Mouse (Mus musculus) cerebral cortex, adult 2 months (tissue): Measurements from ENCODE around the gene Sh3kbp1.

ENCODE experiments used
- WGBS: fragments of 180-500 bp; shearing (Covaris S2); methylation state at CpG from one replicate; pipeline ENCODE4 v1.1.7; 2018; 5-methylcytosine and 5-hydroxymethylcytosine counted together

The Sh3kbp1 gene

GRCm38 (mm10) chrX:159924759-159925158, 297.7 kb downstream of the Sh3kbp1 start:
- WGBS: 95% methylated on average over 6 of the region's 6 CpGs

- WGBS: 88% methylated on average over 5 of the region's 5 CpGs
These were observed 301.1 kb downstream of the Sh3kbp1 start for GRCm38 (mm10) chrX:159928165-159928564.

DNA sequence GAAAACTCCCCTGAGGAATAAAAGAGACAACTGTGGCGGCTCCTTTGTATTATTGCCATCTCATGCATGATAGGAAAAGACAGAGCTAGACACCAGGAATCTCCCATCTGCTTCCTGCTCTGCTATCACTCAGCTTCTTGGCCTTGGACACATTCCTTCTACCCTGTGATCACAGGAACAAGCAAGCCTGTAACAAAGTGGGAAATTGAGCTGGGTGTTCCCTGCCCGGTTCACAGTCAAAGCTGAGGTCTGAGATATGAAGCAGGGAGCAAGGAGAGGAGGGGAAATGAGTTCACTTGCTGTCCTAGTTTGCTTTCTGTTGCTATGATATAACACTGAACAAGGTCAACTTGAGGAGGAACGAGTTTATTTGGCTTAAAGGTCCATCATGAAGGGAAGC, 301.8 kb downstream of the Sh3kbp1 start:
- WGBS: 69% methylated on average over 3 of the region's 3 CpGs

GRCm38 (mm10) chrX:159932027-159932426, 305.0 kb downstream of the Sh3kbp1 start:
- WGBS: 38% methylated on average over 1 of the region's 1 CpGs

DNA sequence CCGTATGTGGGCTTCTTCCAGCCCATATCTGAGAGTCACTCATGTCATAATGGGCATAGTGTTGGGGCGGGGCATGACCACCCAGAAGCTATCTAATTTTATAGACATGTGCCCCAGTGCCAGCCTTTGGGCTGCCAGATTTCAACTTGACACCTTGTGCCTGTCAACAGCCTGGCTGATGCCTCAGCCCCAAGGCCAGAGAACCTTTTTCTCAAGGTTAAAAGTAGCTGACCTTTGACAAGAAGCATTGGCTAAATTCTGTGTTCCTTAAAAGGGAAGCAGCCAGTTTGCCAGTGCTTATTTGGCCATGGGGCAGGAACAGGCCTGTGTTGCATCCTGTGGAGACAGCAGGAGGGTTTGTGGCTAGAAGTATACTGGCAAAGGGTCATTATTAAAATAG, 315.5 kb downstream of the Sh3kbp1 start:
- WGBS: 89% methylated on average over 2 of the region's 2 CpGs

- WGBS: 100% methylated on average over 1 of the region's 1 CpGs
These were observed 316.5 kb downstream of the Sh3kbp1 start for GRCm38 (mm10) chrX:159943586-159943985.

DNA sequence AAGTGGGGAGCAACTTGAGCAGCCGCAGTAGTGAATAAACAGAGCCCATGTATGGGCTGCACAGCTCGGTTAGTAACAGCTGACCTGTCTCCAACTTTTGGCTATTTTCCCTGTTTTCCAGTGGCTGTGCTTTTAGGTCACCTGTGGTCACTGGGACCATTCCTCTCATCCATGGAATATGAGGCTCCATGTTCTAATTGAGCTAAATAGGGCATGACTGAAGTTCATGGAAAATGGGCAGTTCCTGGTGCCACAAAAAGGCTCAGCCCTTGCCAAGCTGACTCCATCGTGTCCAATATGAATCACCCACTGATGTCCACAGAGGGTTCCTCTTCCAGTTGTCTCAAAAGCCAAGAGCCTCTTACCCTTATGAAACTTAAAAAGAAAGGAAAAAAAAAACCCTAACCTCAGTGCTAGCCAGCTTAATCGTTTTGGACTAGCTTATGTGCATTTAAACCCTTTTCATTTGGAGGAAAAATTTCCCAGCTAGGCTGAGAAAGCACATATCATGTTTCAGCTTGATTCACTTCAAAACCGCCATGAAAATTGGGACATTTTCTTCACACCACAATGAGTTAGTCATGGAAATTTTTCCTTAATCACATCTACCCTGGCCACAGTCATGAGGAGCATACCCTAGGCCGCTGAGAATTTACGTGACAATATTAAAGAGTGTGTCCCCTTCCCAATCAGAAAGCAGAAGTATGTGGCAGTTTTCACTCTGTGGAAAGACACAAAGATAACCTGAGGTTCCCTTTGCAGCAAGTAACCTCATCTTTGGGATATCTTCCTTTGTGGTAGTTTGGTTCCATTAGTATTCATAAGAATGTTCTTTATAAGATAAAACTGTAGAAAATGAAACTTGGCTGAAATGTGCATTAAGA, 326.7 kb downstream of the Sh3kbp1 start:
- WGBS: 68% methylated on average over 7 of the region's 7 CpGs

DNA sequence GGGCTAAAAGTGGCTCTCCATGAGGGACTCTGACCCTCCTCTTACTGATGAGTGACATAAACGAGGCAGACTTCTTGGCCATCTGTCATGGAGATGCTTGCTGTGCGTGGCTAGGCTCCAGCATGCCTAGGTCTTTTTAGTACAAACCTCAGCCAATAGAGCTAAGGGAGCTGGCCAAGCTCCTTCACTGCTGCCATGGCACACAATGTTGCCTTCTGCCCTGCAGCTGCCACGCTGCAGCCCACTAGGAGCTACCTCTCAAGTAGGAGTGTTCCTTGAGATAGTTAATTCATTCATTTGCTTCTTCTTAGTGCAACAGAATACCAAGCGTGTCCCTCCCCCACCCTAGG, 327.3 kb downstream of the Sh3kbp1 start:
- WGBS: 44% methylated on average over 4 of the region's 4 CpGs

DNA sequence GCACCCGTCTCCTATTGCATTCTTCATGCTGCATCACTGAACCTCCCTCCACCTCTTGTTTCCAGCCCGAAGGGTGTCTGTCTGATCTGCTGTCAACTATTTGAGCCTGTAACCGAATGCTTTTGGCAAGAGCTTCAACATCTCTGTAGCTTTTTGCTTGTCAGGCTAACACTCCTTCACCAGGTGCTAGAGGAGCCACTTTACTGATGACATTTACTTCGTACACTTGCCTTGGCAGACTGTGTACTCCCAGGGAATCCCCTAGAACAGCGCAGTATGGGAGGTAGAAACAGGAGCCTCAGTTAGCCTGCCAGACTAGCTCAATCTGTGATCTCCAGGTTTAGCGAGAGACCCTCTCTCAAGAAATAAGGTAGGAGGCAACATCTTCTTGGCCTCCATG, 328.4 kb downstream of the Sh3kbp1 start:
- 89% methylated on average over 6 of the region's 6 CpGs for WGBS

DNA sequence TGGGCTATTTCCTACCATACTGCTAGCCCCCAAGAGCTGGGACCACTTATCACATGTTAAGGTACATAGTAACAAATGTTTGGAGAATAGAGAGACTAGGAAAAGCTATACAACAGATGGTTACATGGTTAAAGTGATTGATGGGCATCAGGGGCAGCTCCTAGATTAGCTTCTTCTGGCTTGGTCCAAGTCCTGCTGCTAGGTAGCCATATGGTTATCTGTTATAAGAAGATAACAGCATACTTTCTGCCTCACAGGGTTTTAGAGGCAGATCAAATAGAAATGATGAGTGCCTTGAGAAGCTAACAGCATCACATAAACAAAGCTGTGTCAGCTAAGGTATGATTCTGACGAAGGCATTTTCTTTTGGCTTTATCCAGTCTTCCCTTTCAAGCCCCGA, 334.3 kb downstream of the Sh3kbp1 start:
- 83% methylated on average over 2 of the region's 2 CpGs for WGBS

DNA sequence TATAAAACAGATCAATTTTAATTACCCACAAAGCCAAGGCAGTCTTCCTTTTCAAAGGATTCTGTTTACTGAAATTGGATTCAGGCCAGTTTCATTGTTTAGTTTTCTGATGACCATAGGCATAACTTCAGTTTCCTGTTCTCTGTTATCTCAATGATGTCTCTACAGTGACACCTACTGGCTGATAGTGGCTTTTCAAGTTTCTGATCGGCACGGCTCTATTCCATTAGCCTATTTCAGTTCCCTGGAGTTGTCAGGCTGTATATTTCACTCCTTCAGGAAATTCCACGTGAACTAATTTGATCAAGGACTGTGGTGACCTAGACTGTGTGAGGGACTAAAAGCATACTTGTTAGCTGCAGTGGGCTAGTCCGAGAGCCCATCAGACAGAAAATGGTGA, 336.2 kb downstream of the Sh3kbp1 start:
- WGBS: 20% methylated on average over 4 of the region's 4 CpGs

- WGBS: 38% methylated on average over 9 of the region's 9 CpGs
These were observed 336.9 kb downstream of the Sh3kbp1 start for GRCm38 (mm10) chrX:159963925-159964324.

DNA sequence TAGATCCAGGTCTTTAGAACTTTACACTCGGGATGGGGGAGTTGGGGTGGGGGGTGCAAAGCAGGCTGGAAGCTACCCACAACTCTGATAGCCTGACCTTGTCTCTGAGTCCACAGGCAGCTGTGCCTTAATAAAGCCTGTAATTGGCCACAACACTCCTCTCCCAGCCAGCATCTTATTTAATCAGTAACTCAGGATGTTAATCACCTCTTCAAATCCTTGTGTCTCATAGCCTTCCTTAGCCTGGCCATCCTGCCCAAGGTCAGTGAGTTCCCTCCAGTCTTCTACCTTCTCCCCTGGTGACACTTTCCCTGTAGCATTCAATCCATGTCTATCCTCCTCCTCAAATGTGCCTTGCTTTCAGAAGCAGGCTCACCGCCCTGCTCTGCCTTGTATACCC, 342.0 kb downstream of the Sh3kbp1 start:
- 94% methylated on average over 2 of the region's 2 CpGs for WGBS

DNA sequence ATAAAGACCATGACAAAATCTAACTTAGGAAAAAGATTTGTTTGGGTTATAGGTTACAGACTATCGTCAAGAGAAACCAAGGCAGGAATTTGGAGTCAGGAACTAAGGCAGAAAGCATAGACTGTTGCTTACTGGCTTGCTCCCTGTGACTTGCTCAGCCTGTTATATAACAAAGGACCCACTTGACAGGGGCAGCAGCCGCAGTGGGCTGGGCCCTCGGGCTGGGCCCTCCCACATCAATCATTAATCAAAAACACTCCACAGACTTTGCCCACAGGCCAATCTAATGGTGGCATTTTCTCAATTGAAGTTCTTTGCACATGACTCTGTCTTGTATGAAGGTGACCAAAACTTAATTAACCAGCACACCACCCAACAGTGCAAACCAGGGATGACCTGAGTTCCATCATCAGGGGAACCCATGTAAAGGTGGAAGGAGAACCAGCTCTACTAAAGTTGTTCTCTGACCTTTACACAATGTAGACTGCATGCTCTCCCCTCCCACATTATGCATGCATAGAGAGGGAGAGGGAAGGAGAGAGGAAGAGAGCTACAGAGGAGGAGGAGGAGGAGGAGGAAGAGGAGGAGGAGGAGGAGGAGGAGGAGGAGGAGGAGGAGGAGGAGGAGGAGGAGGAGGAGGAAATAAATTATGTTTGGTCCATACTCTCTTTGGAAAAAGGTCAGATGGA, 344.2 kb downstream of the Sh3kbp1 start:
- WGBS: 84% methylated on average over 3 of the region's 3 CpGs

- 47% methylated on average over 5 of the region's 5 CpGs for WGBS
These were observed 346.7 kb downstream of the Sh3kbp1 start for GRCm38 (mm10) chrX:159973730-159974129.

DNA sequence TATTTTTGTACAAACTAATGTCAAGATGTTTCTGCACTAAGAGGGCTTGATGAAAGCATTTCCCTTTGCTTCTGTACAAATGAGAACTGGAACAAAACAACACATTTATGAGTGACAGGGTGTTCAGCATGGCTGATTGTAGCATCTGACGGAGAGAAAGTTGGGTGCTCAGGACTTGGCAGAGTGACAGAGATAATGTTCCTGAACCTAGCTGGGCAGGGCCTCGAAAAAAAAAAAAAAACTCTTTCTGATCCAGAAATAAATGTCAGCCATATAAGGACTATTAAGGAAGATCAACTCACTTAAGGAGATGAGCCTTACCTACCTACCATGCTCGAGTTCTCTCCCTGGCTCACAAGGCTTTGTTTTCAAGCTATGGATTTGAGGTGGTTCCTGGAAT, 349.2 kb downstream of the Sh3kbp1 start:
- WGBS: 69% methylated on average over 3 of the region's 3 CpGs

DNA sequence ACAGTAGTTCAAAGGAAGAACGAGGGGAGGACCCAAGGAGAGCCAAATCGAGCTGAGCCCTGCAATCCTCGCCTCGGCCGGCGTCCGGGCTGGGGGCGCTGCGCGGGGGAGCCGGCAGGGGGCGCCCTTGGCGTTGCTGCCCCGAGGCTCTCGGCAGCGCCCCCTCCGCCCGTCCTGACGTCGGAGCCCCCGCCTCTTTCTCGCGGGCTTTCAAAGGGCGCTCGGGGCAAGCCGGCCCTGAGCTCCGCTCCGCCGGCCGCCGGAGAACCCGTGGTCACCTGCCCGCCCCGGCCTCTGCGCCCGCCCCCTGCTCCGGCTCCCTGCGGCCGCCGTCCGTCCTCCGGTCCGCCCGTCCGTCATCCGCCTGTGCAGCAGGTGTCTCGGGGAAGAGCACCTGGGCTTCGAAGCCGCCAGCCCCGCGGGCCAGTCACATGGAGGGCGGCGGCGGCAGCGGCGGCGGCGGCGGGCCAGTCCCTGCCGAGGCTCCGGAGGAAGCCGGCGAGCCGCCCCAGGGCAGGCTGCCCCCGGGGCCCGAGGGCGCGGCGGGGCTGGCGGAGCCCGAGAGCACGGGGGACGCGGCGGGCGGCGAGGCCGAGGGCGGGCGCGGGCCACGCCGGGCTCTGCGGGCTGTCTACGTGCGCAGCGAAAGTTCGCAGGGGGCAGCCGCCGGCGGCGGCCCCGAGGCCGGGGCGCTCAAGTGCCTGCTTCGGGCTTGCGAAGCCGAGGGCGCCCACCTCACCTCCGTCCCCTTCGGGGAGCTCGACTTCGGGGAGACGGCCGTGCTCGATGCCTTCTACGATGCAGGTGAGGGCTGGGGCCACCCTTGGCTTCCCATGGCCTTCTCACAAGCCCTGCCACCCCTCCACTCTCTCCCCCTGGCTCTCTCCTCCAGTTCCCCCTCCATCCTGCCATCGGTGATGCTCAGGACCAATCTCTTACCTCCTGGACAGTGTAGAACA, 361.2 kb downstream of the Sh3kbp1 start, which contains the start of gene Map3k15:
TSS of gene Map3k15 (plus strand) at position 432 of the 959 bp plus-strand sequence.
- WGBS: 11% methylated on average over 84 of the region's 108 CpGs

GRCm38 (mm10) chrX:159995808-159996207, 368.7 kb downstream of the Sh3kbp1 start:
- WGBS: 82% methylated on average over 6 of the region's 6 CpGs
